Mouse (Mus musculus): Measurements from ENCODE around the gene Ccdc157. TPM values are rescaled to one million over a fixed set of nuclear protein-coding genes. Genes with fewer than 3 reads are reported as not detected.

Ccdc157 gene
- polyA plus RNA-seq, 1 experiment from 2014 or later = 4.5 TPM

GRCm38 (mm10) chr11:4201981-4202700 lies 42.0 kb upstream of the Ccdc157 start:
- WGBS = 59% methylated on average over 11 of the region's 11 CpGs
- H3K4me1 ChIP-seq (ENCODE audit: control insufficient read depth, insufficient read depth, low read length) = peaks cover 31% of the 10 kb centered on the region
- ATAC-seq (replicated peaks; ENCODE audit: extremely low read depth, insufficient read depth, low FRiP score) = no peak
- H3K27ac ChIP-seq (ENCODE audit: low read length) = peak overlapping the region; percentile 68; the same call in 1 of the 2 replicates
- H3K9me3 ChIP-seq (replicated peaks; ENCODE audit: control insufficient read depth, low read length) = no peaks in the 10 kb centered on the region
- H3K36me3 ChIP-seq (ENCODE audit: control insufficient read depth, insufficient read depth) = no peaks in the 10 kb centered on the region
- H3K4me3 ChIP-seq (ENCODE audit: low read length) = no peak overlapping the region
- H3K4me2 ChIP-seq (ENCODE audit: low read depth, low read length) = no peak overlapping the region
- H3K9ac ChIP-seq (ENCODE audit: low read length) = no peak overlapping the region
- no peaks in the 10 kb centered on the region for H3K27me3 ChIP-seq (ENCODE audit: control insufficient read depth, insufficient read depth, low read length)

GRCm38 (mm10) chr11:4197691-4198090 lies 37.6 kb upstream of the Ccdc157 start:
- H3K4me2 ChIP-seq (ENCODE audit: low read depth, low read length) = no peak overlapping the region
- H3K9me3 ChIP-seq (replicated peaks; ENCODE audit: control insufficient read depth, low read length) = no peaks in the 10 kb centered on the region
- H3K36me3 ChIP-seq (ENCODE audit: control insufficient read depth, insufficient read depth) = no peaks in the 10 kb centered on the region
- 65% methylated on average over 1 of the region's 1 CpGs for WGBS
- H3K4me1 ChIP-seq (ENCODE audit: control insufficient read depth, insufficient read depth, low read length) = peaks cover 7% of the 10 kb centered on the region
- no peak overlapping the region for H3K9ac ChIP-seq (ENCODE audit: low read length)
- no peak for ATAC-seq (replicated peaks; ENCODE audit: extremely low read depth, insufficient read depth, low FRiP score)
- no peaks in the 10 kb centered on the region for H3K27me3 ChIP-seq (ENCODE audit: control insufficient read depth, insufficient read depth, low read length)
- H3K4me3 ChIP-seq (ENCODE audit: low read length) = no peak overlapping the region
- no peak overlapping the region for H3K27ac ChIP-seq (ENCODE audit: low read length)

GRCm38 (mm10) chr11:4196636-4197035 lies 36.5 kb upstream of the Ccdc157 start:
- 70% methylated on average over 8 of the region's 8 CpGs for WGBS
- H3K27ac ChIP-seq (ENCODE audit: low read length) = no peak overlapping the region
- no peak for ATAC-seq (replicated peaks; ENCODE audit: extremely low read depth, insufficient read depth, low FRiP score)

GRCm38 (mm10) chr11:4195597-4196031 lies 35.5 kb upstream of the Ccdc157 start:
- no peak overlapping the region for H3K4me2 ChIP-seq (ENCODE audit: low read depth, low read length)
- ATAC-seq (replicated peaks; ENCODE audit: extremely low read depth, insufficient read depth, low FRiP score) = no peak

More at GRCm38 (mm10) chr11:4196636-4197035, 36.5 kb upstream of the Ccdc157 start:
- Histone ChIP-seq H3K9me3 (replicated peaks; ENCODE audit: control insufficient read depth, low read length) (no peaks in the 10 kb centered on the region), H3K36me3 (ENCODE audit: control insufficient read depth, insufficient read depth) (no peaks in the 10 kb centered on the region), H3K9ac (ENCODE audit: low read length) (no peak overlapping the region), H3K4me2 (ENCODE audit: low read depth, low read length) (no peak overlapping the region), H3K27me3 (ENCODE audit: control insufficient read depth, insufficient read depth, low read length) (no peaks in the 10 kb centered on the region), H3K4me1 (ENCODE audit: control insufficient read depth, insufficient read depth, low read length) (no peaks in the 10 kb centered on the region), H3K4me3 (ENCODE audit: low read length) (no peak overlapping the region)

GRCm38 (mm10) chr11:4193420-4193819 lies 33.3 kb upstream of the Ccdc157 start:
- H3K36me3 ChIP-seq (ENCODE audit: control insufficient read depth, insufficient read depth) = no peaks in the 10 kb centered on the region
- H3K9ac ChIP-seq (ENCODE audit: low read length) = no peak overlapping the region
- H3K27me3 ChIP-seq (ENCODE audit: control insufficient read depth, insufficient read depth, low read length) = no peaks in the 10 kb centered on the region
- ATAC-seq (replicated peaks; ENCODE audit: extremely low read depth, insufficient read depth, low FRiP score) = no peak
- no peaks in the 10 kb centered on the region for H3K9me3 ChIP-seq (replicated peaks; ENCODE audit: control insufficient read depth, low read length)
- H3K4me2 ChIP-seq (ENCODE audit: low read depth, low read length) = no peak overlapping the region
- no peak overlapping the region for H3K4me3 ChIP-seq (ENCODE audit: low read length)
- peaks cover 5% of the 10 kb centered on the region; the same call in 1 of the 2 replicates for H3K4me1 ChIP-seq (ENCODE audit: control insufficient read depth, insufficient read depth, low read length)
- H3K27ac ChIP-seq (ENCODE audit: low read length) = no peak overlapping the region

More at GRCm38 (mm10) chr11:4195597-4196031, 35.5 kb upstream of the Ccdc157 start:
- Histone ChIP-seq H3K4me1 (ENCODE audit: control insufficient read depth, insufficient read depth, low read length) (no peaks in the 10 kb centered on the region), H3K9ac (ENCODE audit: low read length) (no peak overlapping the region), H3K27me3 (ENCODE audit: control insufficient read depth, insufficient read depth, low read length) (no peaks in the 10 kb centered on the region), H3K4me3 (ENCODE audit: low read length) (no peak overlapping the region), H3K9me3 (replicated peaks; ENCODE audit: control insufficient read depth, low read length) (no peaks in the 10 kb centered on the region), H3K36me3 (ENCODE audit: control insufficient read depth, insufficient read depth) (no peaks in the 10 kb centered on the region), H3K27ac (ENCODE audit: low read length) (no peak overlapping the region)
- WGBS = 73% methylated on average over 3 of the region's 3 CpGs

GRCm38 (mm10) chr11:4192757-4193156 lies 32.7 kb upstream of the Ccdc157 start:
- Histone ChIP-seq H3K9ac (ENCODE audit: low read length) (no peak overlapping the region), H3K4me3 (ENCODE audit: low read length) (no peak overlapping the region), H3K9me3 (replicated peaks; ENCODE audit: control insufficient read depth, low read length) (no peaks in the 10 kb centered on the region), H3K27ac (ENCODE audit: low read length) (no peak overlapping the region), H3K4me1 (ENCODE audit: control insufficient read depth, insufficient read depth, low read length) (peaks cover 9% of the 10 kb centered on the region), H3K4me2 (ENCODE audit: low read depth, low read length) (no peak overlapping the region), H3K36me3 (ENCODE audit: control insufficient read depth, insufficient read depth) (no peaks in the 10 kb centered on the region), H3K27me3 (ENCODE audit: control insufficient read depth, insufficient read depth, low read length) (no peaks in the 10 kb centered on the region)
- WGBS = 78% methylated on average over 3 of the region's 3 CpGs
- no peak for ATAC-seq (replicated peaks; ENCODE audit: extremely low read depth, insufficient read depth, low FRiP score)

- no peaks in the 10 kb centered on the region for H3K9me3 ChIP-seq (replicated peaks; ENCODE audit: control insufficient read depth, low read length)
- H3K4me3 ChIP-seq (ENCODE audit: low read length) = no peak overlapping the region
- H3K36me3 ChIP-seq (ENCODE audit: control insufficient read depth, insufficient read depth) = no peaks in the 10 kb centered on the region
- no peak overlapping the region for H3K4me2 ChIP-seq (ENCODE audit: low read depth, low read length)
- no peak for ATAC-seq (replicated peaks; ENCODE audit: extremely low read depth, insufficient read depth, low FRiP score)
- WGBS = 74% methylated on average over 3 of the region's 3 CpGs
- peak overlapping the region; percentile 52 for H3K27ac ChIP-seq (ENCODE audit: low read length)
- no peaks in the 10 kb centered on the region for H3K27me3 ChIP-seq (ENCODE audit: control insufficient read depth, insufficient read depth, low read length)
- H3K4me1 ChIP-seq (ENCODE audit: control insufficient read depth, insufficient read depth, low read length) = peaks cover 14% of the 10 kb centered on the region
- 0 out of 2 replicates have a peak overlapping the region, but pooled peaks have one; percentile 38 for H3K9ac ChIP-seq (ENCODE audit: low read length)
Measured at GRCm38 (mm10) chr11:4190677-4191076, 30.6 kb upstream of the Ccdc157 start.

GRCm38 (mm10) chr11:4189182-4189581 lies 29.1 kb upstream of the Ccdc157 start:
- no peak overlapping the region for H3K27ac ChIP-seq (ENCODE audit: low read length)
- H3K4me2 ChIP-seq (ENCODE audit: low read depth, low read length) = no peak overlapping the region
- no peak overlapping the region for H3K4me3 ChIP-seq (ENCODE audit: low read length)
- WGBS = 81% methylated on average over 6 of the region's 6 CpGs
- H3K9me3 ChIP-seq (replicated peaks; ENCODE audit: control insufficient read depth, low read length) = no peaks in the 10 kb centered on the region
- H3K4me1 ChIP-seq (ENCODE audit: control insufficient read depth, insufficient read depth, low read length) = peaks cover 14% of the 10 kb centered on the region
- ATAC-seq (replicated peaks; ENCODE audit: extremely low read depth, insufficient read depth, low FRiP score) = no peak
- H3K27me3 ChIP-seq (ENCODE audit: control insufficient read depth, insufficient read depth, low read length) = no peaks in the 10 kb centered on the region
- H3K36me3 ChIP-seq (ENCODE audit: control insufficient read depth, insufficient read depth) = no peaks in the 10 kb centered on the region
- no peak overlapping the region for H3K9ac ChIP-seq (ENCODE audit: low read length)

- no peak for ATAC-seq (replicated peaks; ENCODE audit: extremely low read depth, insufficient read depth, low FRiP score)
- H3K27me3 ChIP-seq (ENCODE audit: control insufficient read depth, insufficient read depth, low read length) = no peaks in the 10 kb centered on the region
- WGBS = 13% methylated on average over 9 of the region's 9 CpGs
- no peak overlapping the region for H3K27ac ChIP-seq (ENCODE audit: low read length)
- H3K9me3 ChIP-seq (replicated peaks; ENCODE audit: control insufficient read depth, low read length) = no peaks in the 10 kb centered on the region
- peak overlapping the region; percentile 98 for H3K9ac ChIP-seq (ENCODE audit: low read length)
- H3K36me3 ChIP-seq (ENCODE audit: control insufficient read depth, insufficient read depth) = peaks cover 2% of the 10 kb centered on the region; the same call in 1 of the 2 replicates
- peaks cover 14% of the 10 kb centered on the region for H3K4me1 ChIP-seq (ENCODE audit: control insufficient read depth, insufficient read depth, low read length)
- H3K4me3 ChIP-seq (ENCODE audit: low read length) = peak overlapping the region; percentile 94
- H3K4me2 ChIP-seq (ENCODE audit: low read depth, low read length) = peak overlapping the region; percentile 95
Measured at GRCm38 (mm10) chr11:4187318-4187700, 27.2 kb upstream of the Ccdc157 start.

All from heart, embryonic 16.5 days (tissue).